Mouse (Mus musculus): Measurements from ENCODE around the gene Neurl3.

Gene Neurl3

GRCm38 (mm10) chr1:36258631-36259030 is 15.8 kb downstream of the Neurl3 start:
- no peak for DNase-seq (ENCODE audit: low spot score in 2 of 2)

- DNase-seq (ENCODE audit: low spot score in 2 of 2), result no peak
Measured at GRCm38 (mm10) chr1:36257276-36257675, 17.2 kb downstream of the Neurl3 start.

- no peak for DNase-seq (ENCODE audit: low spot score in 2 of 2)
Measured at GRCm38 (mm10) chr1:36255871-36256640, 18.4 kb downstream of the Neurl3 start.

GRCm38 (mm10) chr1:36254635-36255360 is 19.7 kb downstream of the Neurl3 start:
- no peak for DNase-seq (ENCODE audit: low spot score in 2 of 2)

- DNase-seq (ENCODE audit: low spot score in 2 of 2), result peak; percentile 43 to 63
Measured at GRCm38 (mm10) chr1:36252791-36253190, 21.7 kb downstream of the Neurl3 start.

GRCm38 (mm10) chr1:36251426-36251825 is 23.1 kb downstream of the Neurl3 start:
- DNase-seq (ENCODE audit: low spot score in 2 of 2), result no peak

GRCm38 (mm10) chr1:36246688-36247087 is 27.8 kb downstream of the Neurl3 start:
- no peak for DNase-seq (ENCODE audit: low spot score in 2 of 2)

- no peak for DNase-seq (ENCODE audit: low spot score in 2 of 2)
Measured at GRCm38 (mm10) chr1:36244828-36245215, 29.7 kb downstream of the Neurl3 start.

- peak; percentile 88 to 90 for DNase-seq (ENCODE audit: low spot score in 2 of 2)
Measured at GRCm38 (mm10) chr1:36244058-36244827, 30.2 kb downstream of the Neurl3 start, which contains the start of gene Uggt1. TSS of gene Uggt1 (minus strand) at chr1:36244720.

- DNase-seq (ENCODE audit: low spot score in 2 of 2), result no peak
Measured at GRCm38 (mm10) chr1:36243447-36244057, 30.9 kb downstream of the Neurl3 start.

- no peak for DNase-seq (ENCODE audit: low spot score in 2 of 2)
Measured at GRCm38 (mm10) chr1:36241903-36242429, 32.5 kb downstream of the Neurl3 start.

- DNase-seq (ENCODE audit: low spot score in 2 of 2), result no peak
Measured at GRCm38 (mm10) chr1:36240176-36240575, 34.3 kb downstream of the Neurl3 start.

- DNase-seq (ENCODE audit: low spot score in 2 of 2), result no peak
Measured at GRCm38 (mm10) chr1:36239396-36239795, 35.1 kb downstream of the Neurl3 start.

- DNase-seq (ENCODE audit: low spot score in 2 of 2), result no peak
Measured at GRCm38 (mm10) chr1:36235855-36236254, 38.6 kb downstream of the Neurl3 start.

GRCm38 (mm10) chr1:36235057-36235639 is 39.3 kb downstream of the Neurl3 start:
- DNase-seq (ENCODE audit: low spot score in 2 of 2), result no peak

GRCm38 (mm10) chr1:36233218-36233617 is 41.3 kb downstream of the Neurl3 start:
- DNase-seq (ENCODE audit: low spot score in 2 of 2), result no peak

- no peak for DNase-seq (ENCODE audit: low spot score in 2 of 2)
Measured at GRCm38 (mm10) chr1:36230919-36231705, 43.4 kb downstream of the Neurl3 start.

- DNase-seq (ENCODE audit: low spot score in 2 of 2), result no peak
Measured at GRCm38 (mm10) chr1:36228461-36228860, 46.0 kb downstream of the Neurl3 start.

- no peak for DNase-seq (ENCODE audit: low spot score in 2 of 2)
Measured at GRCm38 (mm10) chr1:36224648-36225047, 49.8 kb downstream of the Neurl3 start.

Measured in frontal cortex, postnatal 14 days (tissue).